Mouse (Mus musculus) c-Kit-positive CD71-positive TER-119-negative erythroid progenitor cells, embryonic 14.5 days (primary cell): Measurements from ENCODE around the gene 4921536K21Rik.
"Not testable (repeated sequence)": the region's sequence is repeated elsewhere in the genome, so short reads cannot be mapped to it uniquely, and the experiment has no call there.

Experiments
- DNase-seq: peaks from one replicate; pipeline ENCODE4 v3.0.0-alpha.2; 2013; ENCODE audit warnings: low read depth

4921536K21Rik gene

DNA sequence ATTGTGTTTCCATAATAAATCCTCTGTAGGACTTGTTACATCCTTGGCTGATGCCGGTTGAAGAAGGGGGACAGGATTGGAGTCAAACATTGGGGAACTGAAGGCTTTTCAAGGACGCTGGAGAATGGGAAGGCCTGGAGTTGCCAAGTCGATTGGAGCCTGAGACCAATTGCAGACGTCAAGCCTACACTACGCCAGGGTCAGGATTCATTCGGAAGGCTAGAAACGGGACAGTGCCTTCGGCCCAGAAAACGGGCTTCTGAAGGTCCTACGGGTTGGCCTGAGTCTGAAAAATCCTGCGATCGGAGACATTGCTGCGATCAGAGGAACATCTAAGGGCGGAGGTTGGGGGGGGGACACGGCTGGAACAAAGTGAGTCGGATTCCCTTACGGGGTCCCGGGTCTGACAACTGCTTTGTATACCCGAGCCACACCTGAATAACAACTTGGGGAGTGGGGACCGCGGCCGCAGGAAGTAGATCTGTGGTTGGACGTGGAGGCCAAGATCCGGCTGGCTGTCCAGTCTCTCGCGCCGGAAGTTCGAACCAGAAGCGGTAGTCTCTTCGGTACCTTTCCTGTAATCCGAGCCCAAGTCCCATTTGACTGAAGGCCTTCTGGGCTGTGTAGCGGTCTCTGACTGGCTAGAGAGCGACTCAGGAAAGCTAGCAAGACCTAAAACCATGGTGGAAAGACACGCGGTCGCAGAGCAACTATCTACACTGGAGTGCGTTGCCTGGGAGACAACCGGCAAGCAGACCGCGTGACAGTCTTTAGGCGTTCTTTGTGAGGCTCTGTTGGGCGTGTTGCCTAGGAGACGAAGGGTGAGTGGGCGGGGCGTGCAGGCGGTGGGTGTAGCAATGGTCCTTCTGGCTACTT lies at the start of gene 4921536K21Rik, which contains the start of gene Dusp18:
4921536K21Rik (minus strand) TSS at position 693 of the 876 bp plus-strand sequence.
Dusp18 (plus strand) TSS at position 835 of the 876 bp plus-strand sequence.
- peak; percentile 92 for DNase-seq

DNA sequence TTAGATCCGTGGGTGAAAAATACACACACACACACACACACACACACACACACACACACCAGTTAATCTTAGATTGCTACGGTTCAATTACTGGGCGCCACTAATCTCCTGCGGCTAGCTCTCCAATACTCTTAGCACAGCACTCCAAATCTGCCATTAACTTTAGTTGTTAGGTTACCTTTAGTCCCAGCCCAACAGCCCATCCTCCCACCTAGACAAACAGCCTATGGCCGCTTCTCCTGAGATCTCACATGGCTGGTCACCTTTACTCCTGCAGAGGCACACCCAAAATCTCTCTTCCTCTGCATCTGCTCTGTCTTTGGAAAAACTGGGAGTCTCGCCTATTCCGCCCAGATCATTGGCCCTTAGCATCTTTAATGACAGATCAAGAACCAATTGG lies 46.5 kb upstream of the 4921536K21Rik start:
- no peak for DNase-seq

DNA sequence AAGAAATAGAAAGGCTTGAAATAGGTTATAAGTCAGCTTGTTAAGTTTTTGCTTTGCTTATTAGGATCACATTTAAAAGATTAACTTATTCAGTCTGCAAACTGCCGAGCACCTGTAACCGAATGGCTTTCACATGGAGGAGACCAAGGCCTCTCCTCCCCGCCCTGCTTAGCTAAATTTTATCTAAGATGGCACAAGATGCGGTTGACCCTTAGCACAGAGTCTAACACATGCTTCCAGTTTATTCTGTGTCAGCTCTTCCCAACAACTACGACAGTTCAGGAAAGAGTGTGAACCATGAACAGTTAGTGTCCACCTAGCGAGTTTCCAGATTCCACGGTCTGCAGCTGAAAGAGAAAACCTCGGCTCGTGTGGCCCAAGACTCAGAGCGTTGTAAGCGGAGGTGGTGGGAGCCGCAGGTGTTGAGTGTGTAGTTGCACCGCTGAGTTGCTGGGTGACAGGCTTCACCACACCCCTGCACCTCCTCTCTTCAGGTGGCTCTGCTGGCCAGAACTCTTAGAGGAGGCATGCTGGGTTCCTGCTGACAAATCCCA lies 42.5 kb upstream of the 4921536K21Rik start:
- DNase-seq = no peak

DNA sequence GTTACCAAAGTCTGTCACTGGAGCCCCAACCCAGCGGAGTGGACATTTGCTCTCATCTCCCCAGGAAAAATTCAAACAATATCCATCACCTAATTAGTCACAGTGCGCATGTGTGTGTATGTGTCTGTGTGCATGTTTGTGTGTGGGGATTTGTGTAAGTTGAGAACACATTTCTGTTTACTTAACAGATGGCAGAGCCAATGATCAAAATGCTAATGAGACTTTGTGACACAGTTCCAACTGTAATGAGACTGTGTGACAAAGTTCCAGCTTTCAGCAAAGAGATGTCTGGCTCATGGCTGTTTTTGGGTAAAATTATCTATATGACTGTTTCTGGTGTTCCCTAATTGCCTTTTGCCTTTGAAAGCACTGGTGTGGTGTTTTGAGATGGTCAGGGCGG lies 41.4 kb upstream of the 4921536K21Rik start:
- no peak for DNase-seq

DNA sequence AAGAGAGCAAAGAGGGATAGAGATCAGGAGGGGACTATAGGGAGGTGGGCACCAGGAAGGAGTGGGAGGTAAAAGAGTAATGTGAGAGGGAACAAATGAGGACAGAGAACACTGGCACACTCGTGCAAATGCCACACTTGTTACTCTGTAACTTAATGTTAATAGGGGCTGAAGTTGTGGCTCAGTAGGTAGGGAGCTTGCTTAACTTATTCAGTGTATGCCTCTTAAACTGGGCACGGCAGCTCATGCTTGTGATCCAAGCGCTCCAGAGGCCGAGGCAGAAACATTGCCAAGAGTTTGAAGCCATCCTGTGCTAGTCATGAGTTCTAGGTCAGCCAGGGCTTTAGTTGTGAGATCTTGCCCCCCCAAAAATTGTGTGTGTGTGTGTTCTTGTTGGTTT lies 40.2 kb upstream of the 4921536K21Rik start:
- no peak for DNase-seq

DNA sequence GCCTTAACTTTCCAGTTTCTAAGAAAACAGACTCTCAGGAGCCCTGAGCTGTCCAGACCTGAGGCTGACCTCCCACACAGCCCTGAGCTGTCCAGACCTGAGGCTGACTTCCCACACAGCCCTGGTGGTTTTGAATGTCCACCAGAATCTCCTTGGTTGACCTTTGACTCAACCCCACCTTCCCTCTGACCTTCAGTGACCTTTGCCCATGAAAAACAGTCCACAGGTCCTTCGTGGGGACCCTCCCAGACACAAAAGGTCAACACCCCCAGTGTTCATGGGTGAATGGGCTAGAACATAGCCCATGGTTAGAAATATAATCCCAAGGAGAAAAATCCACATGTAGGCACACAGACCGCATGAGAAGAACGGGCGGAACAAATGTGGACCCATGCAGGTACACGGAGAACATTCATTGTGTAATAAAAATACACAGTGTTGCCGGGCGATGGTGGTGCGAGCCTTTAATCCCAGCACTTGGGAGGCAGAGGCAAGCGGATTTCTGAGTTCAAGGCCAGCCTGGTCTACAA lies 38.9 kb upstream of the 4921536K21Rik start:
- no peak for DNase-seq

DNA sequence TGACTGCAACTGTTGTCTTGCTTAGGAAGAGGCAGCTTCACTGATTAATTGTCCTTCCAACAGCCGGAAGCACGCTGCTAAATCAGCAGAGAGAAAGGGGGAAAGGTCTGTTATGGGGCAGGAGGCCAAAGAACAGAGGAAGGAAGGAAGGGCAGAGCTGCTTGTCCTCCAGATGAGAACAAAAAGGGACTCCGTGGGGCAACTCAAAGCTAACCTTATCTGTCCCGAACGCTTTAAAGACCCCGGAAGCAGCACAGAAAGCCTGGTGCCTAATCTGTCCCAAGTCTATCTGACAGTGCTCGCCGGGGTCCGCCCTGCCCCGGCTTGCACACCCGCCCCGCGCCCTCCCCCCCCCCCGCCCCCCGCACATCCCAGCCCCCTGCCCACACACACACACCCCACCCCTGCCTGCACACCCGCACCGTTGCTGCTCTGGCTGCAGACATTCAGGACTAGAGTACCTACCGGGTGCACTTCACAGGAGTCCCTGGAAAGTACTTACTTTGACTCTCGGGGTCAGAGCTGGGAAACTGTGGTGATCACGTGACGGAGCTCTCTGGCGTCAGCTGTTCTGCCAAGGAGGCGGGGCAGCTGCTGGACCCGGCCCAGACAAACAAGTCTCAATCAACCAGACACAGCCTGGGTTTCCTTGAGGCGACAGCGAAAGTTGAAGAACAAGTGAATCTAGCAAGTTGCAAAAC lies 36.8 kb upstream of the 4921536K21Rik start, which contains the start of gene Tcn2:
Tcn2 (minus strand) TSS at position 649 of the 701 bp plus-strand sequence.
- DNase-seq = peak; percentile 52

DNA sequence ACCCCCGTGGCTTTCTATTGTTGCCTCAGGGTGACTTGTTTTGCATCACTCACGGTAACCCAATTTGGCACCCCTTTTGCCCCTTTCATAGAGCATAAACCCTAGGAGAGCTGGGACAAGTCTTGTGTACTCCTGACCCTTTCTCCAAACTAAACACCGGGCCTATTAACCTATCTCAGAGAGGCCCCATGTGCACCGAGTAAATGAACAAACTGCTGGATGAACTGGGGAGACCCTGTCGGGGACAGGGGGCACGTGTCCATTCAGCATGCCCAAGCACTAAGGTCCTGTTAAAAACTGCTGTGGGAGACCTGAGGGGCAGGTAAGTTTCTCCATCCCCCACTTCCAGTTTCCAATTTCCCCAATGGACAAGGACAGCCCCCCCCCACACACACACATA lies 36.0 kb upstream of the 4921536K21Rik start:
- no peak for DNase-seq

DNA sequence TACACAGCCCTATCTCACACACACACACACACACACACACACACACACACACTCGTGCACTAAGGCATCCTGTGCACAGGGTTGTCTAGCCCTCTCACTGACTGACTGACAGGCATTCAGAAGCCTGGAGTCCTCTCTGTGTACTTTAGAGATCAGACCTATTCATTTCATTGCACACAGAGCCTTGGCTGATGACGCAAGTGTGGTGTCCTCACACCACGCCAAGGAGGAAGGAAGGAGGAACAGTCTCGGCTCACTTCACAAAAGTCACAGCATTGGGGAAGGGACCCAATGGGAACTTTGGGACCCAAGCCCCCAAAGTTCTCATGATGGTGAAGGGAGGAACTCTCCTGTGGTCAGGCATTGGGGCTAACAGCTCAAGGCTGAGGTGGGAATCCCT lies 35.1 kb upstream of the 4921536K21Rik start:
- no peak for DNase-seq

DNA sequence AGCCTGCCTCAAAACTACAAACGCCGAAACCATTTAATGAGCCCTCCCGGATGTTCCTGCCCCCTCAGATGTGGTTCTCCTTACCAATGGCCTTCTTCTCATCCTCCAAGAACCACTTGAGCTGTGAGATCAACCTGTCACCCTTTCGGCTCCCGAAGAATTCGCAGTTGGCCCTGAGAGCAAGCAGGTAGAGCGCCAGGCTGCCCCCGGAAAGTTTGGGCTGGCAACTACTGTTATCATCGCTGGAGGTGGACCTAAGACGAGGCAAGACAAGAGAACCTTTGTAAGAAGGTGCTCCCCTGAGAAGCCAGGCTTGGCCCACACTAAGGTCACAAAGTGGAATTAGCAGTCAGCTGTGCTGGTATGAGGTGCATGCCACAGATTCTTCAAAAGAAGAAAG lies 31.0 kb upstream of the 4921536K21Rik start:
- no peak for DNase-seq

DNA sequence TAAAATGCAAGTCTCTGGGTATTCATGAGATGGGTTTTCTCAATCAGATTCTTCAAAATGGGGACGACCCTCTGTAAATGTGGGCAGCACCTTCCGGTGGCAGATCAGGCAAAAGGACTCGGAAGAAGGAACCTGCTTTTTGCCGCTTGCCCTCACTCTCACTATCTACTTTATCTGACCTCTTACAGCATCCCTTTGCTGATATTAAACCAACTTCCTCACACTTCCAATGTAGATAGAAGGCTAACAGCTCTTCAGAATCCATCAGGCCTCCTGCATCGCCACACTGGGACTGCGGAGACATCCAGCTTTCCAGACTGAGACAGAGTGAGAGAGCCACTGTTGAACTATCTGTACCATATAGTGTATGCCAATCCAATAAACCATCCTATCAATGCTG lies 27.8 kb upstream of the 4921536K21Rik start:
- no peak for DNase-seq

DNA sequence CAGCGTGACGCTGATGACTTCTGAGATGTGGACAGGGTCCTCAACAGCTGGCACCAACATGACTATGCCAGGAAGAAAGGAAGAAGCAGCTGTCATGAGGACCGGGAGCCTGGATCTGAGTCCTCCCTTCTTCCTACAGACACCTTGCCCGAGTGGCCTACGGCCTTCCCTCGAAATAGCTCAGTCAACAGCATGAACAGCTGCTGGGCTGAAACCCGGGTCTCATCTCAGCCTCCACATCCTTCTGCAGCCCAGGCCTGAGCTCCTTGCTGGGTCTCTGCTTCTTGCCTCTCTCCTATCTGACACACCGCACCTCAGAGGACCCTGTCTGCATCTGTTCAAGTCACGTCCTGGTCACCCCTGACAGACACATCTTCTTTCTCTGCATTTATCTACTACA lies 27.2 kb upstream of the 4921536K21Rik start:
- DNase-seq = no peak

DNA sequence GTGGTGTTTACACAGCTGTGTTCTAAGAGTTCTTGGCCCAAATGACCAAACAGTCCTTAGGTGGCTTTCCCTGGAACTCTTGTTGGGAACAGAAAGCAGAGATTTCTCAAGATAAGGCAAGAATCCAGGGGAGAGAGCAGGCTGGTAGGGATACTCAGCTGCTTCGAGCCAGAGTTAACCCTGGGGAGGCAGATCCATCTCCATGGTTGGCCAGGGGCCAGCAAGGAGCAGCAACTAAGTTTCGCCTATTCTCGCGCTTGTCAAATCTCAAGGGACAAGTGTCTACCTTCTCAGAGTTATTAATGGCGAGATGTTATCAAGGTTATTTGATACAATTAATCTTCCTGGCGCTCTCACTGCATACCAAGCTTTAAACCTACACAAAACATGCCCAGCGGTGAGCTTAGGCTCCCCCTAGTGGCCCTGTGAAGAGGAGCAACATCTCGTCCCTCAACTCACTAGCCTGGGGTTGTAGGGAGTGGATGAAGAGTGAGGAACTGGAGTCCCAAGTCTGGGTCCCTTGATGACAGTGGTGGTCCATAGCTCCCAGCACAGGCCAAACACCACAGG lies 26.5 kb upstream of the 4921536K21Rik start:
- DNase-seq = peak; percentile 30

DNA sequence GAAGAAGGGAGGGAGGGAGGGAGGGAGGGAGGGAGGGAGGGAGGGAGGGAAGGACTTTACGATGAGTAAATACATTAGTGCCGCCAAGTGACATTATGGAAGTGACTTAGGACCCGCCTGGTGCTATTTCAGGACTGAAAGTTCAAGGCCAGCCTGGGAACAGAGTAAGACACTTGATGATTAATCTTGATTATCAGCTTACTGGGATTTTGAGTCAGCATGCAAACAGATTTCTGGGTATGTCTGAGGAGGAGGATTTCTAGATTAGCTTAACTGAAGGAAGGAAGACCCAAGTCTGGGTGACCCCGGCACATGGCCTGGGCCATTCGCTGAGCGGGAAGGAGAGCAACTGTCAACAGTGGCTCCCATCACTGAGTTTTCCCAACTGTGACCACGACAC lies 25.6 kb upstream of the 4921536K21Rik start:
- no peak for DNase-seq

DNA sequence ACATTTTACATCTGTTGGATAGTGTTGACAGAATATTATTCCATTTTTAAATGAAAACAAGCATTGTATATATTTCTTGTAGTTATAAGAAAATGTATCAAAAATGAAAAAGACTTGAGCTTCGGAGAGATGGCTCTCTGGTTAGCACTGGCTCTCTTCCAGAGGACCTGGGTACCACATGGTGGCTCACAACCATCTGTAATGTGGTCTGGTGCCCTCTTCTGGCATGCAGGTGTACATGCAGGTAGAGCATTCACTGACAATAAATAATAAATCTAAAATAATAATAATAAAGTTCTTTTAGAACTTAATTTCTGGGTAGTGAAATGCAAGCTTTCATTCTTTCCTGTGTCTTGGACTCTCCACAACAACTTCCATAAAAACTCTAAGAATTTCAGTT lies 23.8 kb upstream of the 4921536K21Rik start:
- DNase-seq = no peak

DNA sequence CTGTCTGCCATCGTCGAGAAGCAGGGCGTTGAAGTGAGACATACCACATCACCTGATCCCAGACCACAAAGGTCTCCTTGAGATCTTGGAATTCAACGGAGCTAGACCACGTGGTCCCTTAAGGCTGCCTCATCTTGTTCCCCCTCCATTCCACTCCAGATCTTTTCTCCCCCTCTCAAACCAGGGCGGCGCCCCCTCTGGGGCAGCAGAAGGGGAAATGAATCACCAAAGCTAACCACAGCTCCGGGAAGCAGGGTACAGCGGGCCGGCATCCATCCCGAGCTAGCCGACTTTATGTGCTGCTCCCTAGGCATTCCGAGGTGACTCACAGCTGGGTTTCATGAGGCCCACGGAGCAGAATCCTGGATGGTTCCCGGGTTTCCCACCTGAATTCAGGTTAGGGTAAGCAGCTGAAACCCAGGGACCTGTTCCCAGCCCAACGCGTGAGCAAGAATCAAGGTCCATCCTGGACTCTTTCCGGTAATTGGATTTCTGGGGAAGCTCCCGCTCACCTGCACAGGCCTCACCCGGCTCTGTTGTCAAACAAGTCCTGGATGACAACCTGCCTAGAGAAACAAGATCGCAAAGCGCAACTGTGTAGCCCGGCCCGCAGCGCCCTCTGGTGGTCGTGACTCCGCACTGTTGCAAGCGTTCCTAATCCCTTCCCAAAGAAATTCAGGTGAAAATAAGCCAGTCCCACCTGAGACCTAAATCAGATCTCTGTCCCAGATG lies 19.4 kb upstream of the 4921536K21Rik start, which contains the start of gene Slc35e4:
Slc35e4 (minus strand) TSS at position 556 of the 732 bp plus-strand sequence.
- DNase-seq = peak; percentile 50

DNA sequence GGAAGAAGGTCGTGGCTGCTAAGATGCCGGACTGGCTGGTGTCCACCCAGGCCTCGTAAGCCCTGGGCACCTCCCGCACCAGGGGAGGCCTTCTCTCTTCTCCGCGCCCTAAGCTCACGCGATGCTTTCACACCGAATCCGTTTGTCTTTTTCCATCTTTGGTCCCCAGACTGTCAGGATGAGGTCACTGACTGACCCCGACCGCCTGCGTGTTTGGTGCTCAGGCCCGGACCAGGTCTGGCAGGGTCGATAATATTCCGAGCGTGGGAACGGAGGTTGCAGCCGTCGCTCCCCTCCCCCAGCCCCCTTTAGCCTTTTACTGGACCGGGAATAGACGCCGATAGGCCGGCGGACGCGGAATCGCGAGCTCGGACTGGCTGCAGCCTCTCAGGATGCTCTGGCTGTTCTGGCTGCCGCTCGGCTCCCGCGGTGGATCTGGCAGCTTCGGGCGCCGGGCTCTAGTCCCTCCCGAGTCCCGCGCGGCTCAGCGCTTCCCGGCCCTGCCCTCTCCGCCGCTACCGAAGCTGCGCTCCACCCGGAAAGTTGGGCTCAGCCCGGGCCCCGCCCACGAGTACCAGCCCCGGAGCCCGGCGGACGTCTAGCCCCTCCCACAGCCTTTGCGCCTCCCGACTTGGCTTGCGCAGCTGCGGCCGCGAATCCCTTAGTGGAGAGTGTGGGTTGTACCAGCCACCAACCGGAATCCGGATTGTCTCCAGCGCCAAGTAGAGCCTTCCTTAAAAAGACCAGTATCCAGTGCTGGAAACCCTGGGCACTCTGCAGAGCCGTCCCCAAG lies 18.6 kb upstream of the 4921536K21Rik start:
- DNase-seq = peak; percentile 61

DNA sequence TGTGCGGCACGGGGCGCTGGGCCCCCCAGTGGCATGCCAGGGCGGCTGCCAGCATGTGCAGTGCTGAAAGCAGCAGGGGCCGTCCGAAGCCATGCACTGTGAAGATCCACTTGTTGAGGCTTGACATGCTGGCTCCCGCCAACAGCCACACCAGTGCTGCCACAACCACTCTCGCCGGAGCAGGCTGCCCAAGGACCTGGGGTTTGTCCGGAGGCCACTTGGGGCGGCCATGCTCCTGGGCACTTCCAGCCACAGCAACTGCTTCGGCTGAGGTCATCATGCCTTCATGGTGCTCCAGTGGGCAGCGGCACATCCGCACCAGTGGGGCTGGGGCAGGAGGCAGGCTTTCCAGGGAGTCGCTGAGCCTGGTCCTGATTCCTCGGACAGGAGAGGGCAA lies 18.0 kb upstream of the 4921536K21Rik start:
- no peak for DNase-seq

DNA sequence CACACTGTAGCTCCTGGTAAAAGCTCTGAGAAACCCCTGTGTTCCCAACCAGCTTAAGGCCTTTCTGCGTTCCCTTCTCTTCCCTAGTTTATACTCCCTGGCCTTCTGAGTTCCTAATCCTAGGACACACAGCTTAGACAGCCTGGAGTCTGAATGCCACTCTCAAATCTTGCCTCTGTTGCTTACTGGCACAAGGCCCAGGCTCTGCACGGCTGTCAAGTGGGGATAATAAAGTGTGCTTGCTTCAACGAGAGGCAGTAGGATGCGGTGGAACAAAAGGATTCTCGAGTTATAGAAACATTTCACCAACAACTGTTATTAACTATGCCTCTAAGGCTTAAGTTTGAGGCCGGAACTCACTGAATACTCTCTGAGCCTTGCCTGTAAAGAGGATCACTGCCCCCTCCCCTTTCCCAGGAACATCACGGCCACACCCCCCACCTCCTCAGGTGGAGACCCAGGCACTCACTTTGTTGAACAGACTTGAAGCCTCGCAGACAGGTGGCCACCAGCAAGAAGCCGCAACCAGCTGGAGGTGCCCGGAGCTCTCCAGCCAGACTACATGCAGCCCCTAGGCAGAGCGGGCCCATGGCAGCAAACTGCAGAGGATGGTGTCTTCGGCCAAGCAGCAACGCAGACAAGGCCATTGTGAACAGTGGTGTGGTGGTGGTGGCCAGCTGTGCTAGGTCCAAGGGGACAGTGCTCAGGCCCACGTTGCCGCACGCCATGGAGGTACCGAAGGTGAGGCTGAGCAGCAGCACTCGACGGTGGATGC lies 17.4 kb upstream of the 4921536K21Rik start:
- no peak for DNase-seq

DNA sequence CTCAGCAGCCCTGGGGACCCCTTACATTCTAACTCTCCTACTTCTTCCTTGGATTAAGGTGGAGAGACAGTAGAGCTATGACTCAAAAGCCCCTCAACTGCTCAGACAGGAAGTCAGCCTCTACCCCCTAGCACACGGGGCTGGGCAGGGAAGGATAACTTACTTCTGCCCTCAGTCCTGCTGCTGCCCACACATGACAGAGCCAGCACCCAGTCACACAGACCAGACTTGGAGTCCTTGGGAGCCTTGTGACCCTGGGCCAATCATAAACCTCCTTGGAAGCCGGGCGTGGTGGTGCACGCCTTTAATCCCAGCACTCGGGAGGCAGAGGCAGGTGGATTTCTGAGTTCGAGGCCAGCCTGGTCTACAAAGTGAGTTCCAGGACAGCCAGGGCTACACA lies 16.5 kb upstream of the 4921536K21Rik start:
- DNase-seq = not testable (repeated sequence)
